8 mouse cellular contexts compared by ENCODE assay signal in genomic region chr17:28327673-28328325, GRCm38 (mm10). TPM values are rescaled to one million over a fixed set of nuclear protein-coding genes. Genes with fewer than 3 reads are reported as not detected.
A peak's percentile ranks its signal among the peaks of the same experiment; 100 is the strongest.
DNase-seq lines count a peak whose midpoint lies in the region; ATAC-seq and TF ChIP-seq lines count a peak whose summit lies in the region.

No protein-coding gene starts in this region.

- intact Hi-C loops in gastrocnemius, adult 2 months (cut with DNase I): loop anchor here (1.0 to 5.0 kb wide), 2 partner anchors 40 to 100 kb away; no protein-coding TSS in a partner anchor
- intact Hi-C loops in gastrocnemius, postnatal 14 days (cut with DNase I; ENCODE audit: low total_unique reads): no loop called here

- peak; percentile 7 for ATAC-seq in CD4-positive, CD25-positive, alpha-beta regulatory T cell, adult 4 months
- ATAC-seq in embryonic facial prominence, embryonic 11.5 days (replicated peaks; ENCODE audit: insufficient number of reproducible peaks, low FRiP score, low TSS enrichment, low read depth): peak; percentile 58
- ATAC-seq in intestine, embryonic 15.5 days: peak; percentile 51
- peak; percentile 32 for ATAC-seq in liver, embryonic 15.5 days (ENCODE audit: insufficient read depth)
- ATAC-seq in stomach, embryonic 16.5 days (ENCODE audit: insufficient read depth, low FRiP score): peak; percentile 49

- H3K27me3 ChIP-seq in embryonic facial prominence, embryonic 11.5 days (ENCODE audit: control insufficient read depth, insufficient read depth, low read length): no peaks in the 10 kb centered on the region
- no peaks in the 10 kb centered on the region for H3K27me3 ChIP-seq in intestine, embryonic 15.5 days (replicated peaks)
- peaks cover 2% of the 10 kb centered on the region; the same call in 1 of the 2 replicates for H3K27me3 ChIP-seq in liver, embryonic 15.5 days
- H3K27me3 ChIP-seq in stomach, embryonic 16.5 days (ENCODE audit: control insufficient read depth, insufficient read depth, low read length): no peaks in the 10 kb centered on the region

- H3K4me2 ChIP-seq in embryonic facial prominence, embryonic 11.5 days (ENCODE audit: low read depth, low read length): peak overlapping the region; percentile 36
- H3K4me2 ChIP-seq in intestine, embryonic 15.5 days (replicated peaks): peak overlapping the region; percentile 80
- peak overlapping the region; percentile 97 for H3K4me2 ChIP-seq in liver, embryonic 15.5 days
- peak overlapping the region; percentile 97 for H3K4me2 ChIP-seq in stomach, embryonic 16.5 days (ENCODE audit: low read depth, low read length)

- peaks cover 5% of the 10 kb centered on the region for H3K4me1 ChIP-seq in embryonic facial prominence, embryonic 11.5 days (ENCODE audit: control insufficient read depth, insufficient read depth, low read length)
- peaks cover 32% of the 10 kb centered on the region for H3K4me1 ChIP-seq in intestine, embryonic 15.5 days (replicated peaks)
- peaks cover 36% of the 10 kb centered on the region for H3K4me1 ChIP-seq in liver, embryonic 15.5 days (replicated peaks)
- H3K4me1 ChIP-seq in stomach, embryonic 16.5 days (ENCODE audit: control insufficient read depth, insufficient read depth, low read length): peaks cover 32% of the 10 kb centered on the region

- peak overlapping the region; percentile 86 for H3K4me3 ChIP-seq in gastrocnemius, adult 2 months
- peak overlapping the region; percentile 94 for H3K4me3 ChIP-seq in embryonic facial prominence, embryonic 11.5 days (ENCODE audit: low read depth, low read length)
- peak overlapping the region; percentile 86 for H3K4me3 ChIP-seq in intestine, embryonic 15.5 days (replicated peaks)
- H3K4me3 ChIP-seq in liver, embryonic 15.5 days (replicated peaks): peak overlapping the region; percentile 84
- peak overlapping the region; percentile 98 for H3K4me3 ChIP-seq in stomach, embryonic 16.5 days (replicated peaks; ENCODE audit: low read length)

- no peak for TF ChIP-seq CTCF in gastrocnemius, adult 2 months (IDR thresholded peaks at IDR 0.05)

- DNase-seq in gastrocnemius, adult 2 months: no peak
- no peak for DNase-seq in gastrocnemius, postnatal 14 days
- peak; percentile 75 for DNase-seq in embryonic facial prominence, embryonic 11.5 days (ENCODE audit: low spot score)
- DNase-seq in gastrocnemius, postnatal 10 days: no peak

- H3K9me3 ChIP-seq in embryonic facial prominence, embryonic 11.5 days (replicated peaks; ENCODE audit: control insufficient read depth, low read length): no peaks in the 10 kb centered on the region
- no peaks in the 10 kb centered on the region for H3K9me3 ChIP-seq in intestine, embryonic 15.5 days
- no peaks in the 10 kb centered on the region for H3K9me3 ChIP-seq in liver, embryonic 15.5 days (replicated peaks)
- H3K9me3 ChIP-seq in stomach, embryonic 16.5 days (replicated peaks; ENCODE audit: control insufficient read depth, low read length): no peaks in the 10 kb centered on the region; the same call in 1 of the 2 replicates

- H3K9ac ChIP-seq in embryonic facial prominence, embryonic 11.5 days (replicated peaks; ENCODE audit: low read length): peak overlapping the region; percentile 91
- peak overlapping the region; percentile 55 for H3K9ac ChIP-seq in intestine, embryonic 15.5 days
- H3K9ac ChIP-seq in liver, embryonic 15.5 days: peak overlapping the region; percentile 76
- H3K9ac ChIP-seq in stomach, embryonic 16.5 days (ENCODE audit: low read length): peak overlapping the region; percentile 80

- peak overlapping the region; percentile 88 for H3K27ac ChIP-seq in gastrocnemius, adult 2 months
- peak overlapping the region; percentile 94 for H3K27ac ChIP-seq in embryonic facial prominence, embryonic 11.5 days (replicated peaks; ENCODE audit: low read depth, low read length)
- H3K27ac ChIP-seq in intestine, embryonic 15.5 days: peak overlapping the region; percentile 96
- peak overlapping the region; percentile 94 for H3K27ac ChIP-seq in liver, embryonic 15.5 days (replicated peaks)
- peak overlapping the region; percentile 96 for H3K27ac ChIP-seq in stomach, embryonic 16.5 days (ENCODE audit: low read length)

- WGBS in embryonic facial prominence, embryonic 11.5 days: 2% methylated on average over 22 of the region's 22 CpGs
- 4% methylated on average over 22 of the region's 22 CpGs for WGBS in intestine, embryonic 15.5 days
- 24% methylated on average over 22 of the region's 22 CpGs for WGBS in liver, embryonic 15.5 days (ENCODE audit: insufficient replicate concordance)
- 6% methylated on average over 22 of the region's 22 CpGs for WGBS in stomach, embryonic 16.5 days

- peaks cover 2% of the 10 kb centered on the region; the same call in 1 of the 2 replicates for H3K36me3 ChIP-seq in embryonic facial prominence, embryonic 11.5 days (replicated peaks; ENCODE audit: control insufficient read depth, insufficient read depth, low read depth, low read length)
- peaks cover 13% of the 10 kb centered on the region for H3K36me3 ChIP-seq in intestine, embryonic 15.5 days
- peaks cover 42% of the 10 kb centered on the region for H3K36me3 ChIP-seq in liver, embryonic 15.5 days (replicated peaks)
- H3K36me3 ChIP-seq in stomach, embryonic 16.5 days (ENCODE audit: control insufficient read depth, insufficient read depth, low read length): peaks cover 20% of the 10 kb centered on the region

RNA-seq across cellular contexts. Expression of gene Rpl10a, which starts 0.5 kb away (rescaled TPM):
- 100 to 1,000 TPM; 382 to 410 TPM for total RNA-seq in gastrocnemius, adult 2 months (2021)
- 100 to 1,000 TPM; 541 to 620 TPM for total RNA-seq in gastrocnemius, postnatal 14 days (2021)
- 100 to 1,000 TPM; 798 to 811 TPM for polyA plus RNA-seq in CD4-positive, CD25-positive, alpha-beta regulatory T cell, adult 4 months (2017; shearing (Covaris generic))
- polyA plus RNA-seq in embryonic facial prominence, embryonic 11.5 days (2014; fragmentation: Nextera tagmentation; extraction: Ambion mirVana): 562 and 613 TPM in 2 replicates
- polyA plus RNA-seq in intestine, embryonic 15.5 days (2015; fragmentation: Nextera tagmentation; extraction: Ambion mirVana): 639 and 690 TPM in 2 replicates
- 280 and 313 TPM in 2 replicates for polyA plus RNA-seq in liver, embryonic 15.5 days (2015; fragmentation: Nextera tagmentation; extraction: Ambion mirVana)
- 538 and 564 TPM in 2 replicates for polyA plus RNA-seq in stomach, embryonic 16.5 days (2015; fragmentation: Nextera tagmentation; extraction: Ambion mirVana)
- 100 to 1,000 TPM; 699 to 738 TPM for total RNA-seq in gastrocnemius, postnatal 10 days (2021)

RNA-seq across cellular contexts. Expression of gene Fance, which starts 14.5 kb away (rescaled TPM):
- 10 to 100 TPM in 1 of 2 experiments, 1 to 10 TPM in 1; 9.4 to 11.2 TPM for total RNA-seq in gastrocnemius, adult 2 months (2021)
- 10 to 100 TPM; 10.2 to 10.4 TPM for total RNA-seq in gastrocnemius, postnatal 14 days (2021)
- 1 to 10 TPM; 3.7 to 7.7 TPM for polyA plus RNA-seq in CD4-positive, CD25-positive, alpha-beta regulatory T cell, adult 4 months (2017; shearing (Covaris generic))
- polyA plus RNA-seq in embryonic facial prominence, embryonic 11.5 days (2014; fragmentation: Nextera tagmentation; extraction: Ambion mirVana): 18.8 and 21.2 TPM in 2 replicates
- 22.7 and 29.8 TPM in 2 replicates for polyA plus RNA-seq in intestine, embryonic 15.5 days (2015; fragmentation: Nextera tagmentation; extraction: Ambion mirVana)
- 9.4 and 11.0 TPM in 2 replicates for polyA plus RNA-seq in liver, embryonic 15.5 days (2015; fragmentation: Nextera tagmentation; extraction: Ambion mirVana)
- polyA plus RNA-seq in stomach, embryonic 16.5 days (2015; fragmentation: Nextera tagmentation; extraction: Ambion mirVana): 19.0 and 20.4 TPM in 2 replicates
- 10 to 100 TPM; 14.8 to 20.1 TPM for total RNA-seq in gastrocnemius, postnatal 10 days (2021)

RNA-seq across cellular contexts. Expression of gene Tead3, which starts 22.8 kb away (rescaled TPM):
- total RNA-seq in gastrocnemius, adult 2 months (2021): 1 to 10 TPM; 6.9 to 7.4 TPM
- 10 to 100 TPM in 1 of 2 experiments, 1 to 10 TPM in 1; 9.3 to 11.5 TPM for total RNA-seq in gastrocnemius, postnatal 14 days (2021)
- not detected for polyA plus RNA-seq in CD4-positive, CD25-positive, alpha-beta regulatory T cell, adult 4 months (2017; shearing (Covaris generic))
- 8.6 and 9.0 TPM in 2 replicates for polyA plus RNA-seq in embryonic facial prominence, embryonic 11.5 days (2014; fragmentation: Nextera tagmentation; extraction: Ambion mirVana)
- 8.9 and 10.0 TPM in 2 replicates for polyA plus RNA-seq in intestine, embryonic 15.5 days (2015; fragmentation: Nextera tagmentation; extraction: Ambion mirVana)
- polyA plus RNA-seq in liver, embryonic 15.5 days (2015; fragmentation: Nextera tagmentation; extraction: Ambion mirVana): 0.60 and 0.69 TPM in 2 replicates
- polyA plus RNA-seq in stomach, embryonic 16.5 days (2015; fragmentation: Nextera tagmentation; extraction: Ambion mirVana): 11.8 and 12.3 TPM in 2 replicates
- 10 to 100 TPM in 1 of 2 experiments, 1 to 10 TPM in 1; 10.0 to 14.8 TPM for total RNA-seq in gastrocnemius, postnatal 10 days (2021)

RNA-seq across cellular contexts. Expression of gene Tulp1, which starts 37.2 kb away (rescaled TPM):
- total RNA-seq in gastrocnemius, adult 2 months (2021): not detected
- not detected for total RNA-seq in gastrocnemius, postnatal 14 days (2021)
- polyA plus RNA-seq in CD4-positive, CD25-positive, alpha-beta regulatory T cell, adult 4 months (2017; shearing (Covaris generic)): under 1 TPM in 1 of 2 experiments, not detected in 1; 0.34 TPM
- 3.4 and 3.6 TPM in 2 replicates for polyA plus RNA-seq in embryonic facial prominence, embryonic 11.5 days (2014; fragmentation: Nextera tagmentation; extraction: Ambion mirVana)
- polyA plus RNA-seq in intestine, embryonic 15.5 days (2015; fragmentation: Nextera tagmentation; extraction: Ambion mirVana): 3.6 and 4.1 TPM in 2 replicates
- 0.10 and 0.14 TPM in 2 replicates for polyA plus RNA-seq in liver, embryonic 15.5 days (2015; fragmentation: Nextera tagmentation; extraction: Ambion mirVana)
- 4.6 and 5.4 TPM in 2 replicates for polyA plus RNA-seq in stomach, embryonic 16.5 days (2015; fragmentation: Nextera tagmentation; extraction: Ambion mirVana)
- total RNA-seq in gastrocnemius, postnatal 10 days (2021): under 1 TPM; 0.40 to 0.50 TPM

Comparison
In these comparisons a context has a peak if more than half of its experiments do, and no peak if none do; other contexts are left out.
1. ATAC-seq: peak in every context shown above with its lines; median percentile 58 in embryonic facial prominence, embryonic 11.5 days; 51 in intestine, embryonic 15.5 days; 49 in stomach, embryonic 16.5 days; 32 in liver, embryonic 15.5 days; 7 in CD4-positive, CD25-positive, alpha-beta regulatory T cell, adult 4 months.
2. H3K4me2 ChIP-seq: peak in every context shown above with its lines; median percentile 97 in liver, embryonic 15.5 days; 97 in stomach, embryonic 16.5 days; 80 in intestine, embryonic 15.5 days; 36 in embryonic facial prominence, embryonic 11.5 days.